Mouse (Mus musculus) lung, embryonic 14.5 days (tissue): ENCODE measurements at regions not wholly inside any gene's neighbourhood (a gene's known extent, or its start where the extent isn't known, plus 50 kb on each side); places are given as distances from the start of the nearest gene placed in this dataset.

Experiments
- ATAC-seq: fragments of 200-750 bp; cut with Nextera tagmentation; 2 replicates; pipeline ENCODE4 v1.8.0; 2017; ENCODE audit warnings: mild to moderate bottlenecking, moderate TSS enrichment, moderate library complexity; ENCODE audit not compliant: insufficient read depth
- DNase-seq: peaks from one replicate; pipeline ENCODE4 v3.0.0-alpha.2; 2015
- H3K27ac ChIP-seq: fragments of 300-500 bp; sonication (generic); 2 replicates; pipeline ENCODE4 v1.5.1; 2014; ENCODE audit warnings: low read depth, mild to moderate bottlenecking, moderate library complexity
- H3K27me3 ChIP-seq: fragments of 300-500 bp; sonication (generic); 2 replicates; pipeline ENCODE4 v1.6.1; 2014; ENCODE audit warnings: low read length, control low read depth; ENCODE audit not compliant: insufficient read depth
- H3K36me3 ChIP-seq: fragments of 300-500 bp; sonication (generic); 2 replicates; pipeline ENCODE4 v1.6.1; 2014; ENCODE audit warnings: control low read depth; ENCODE audit not compliant: insufficient read depth
- H3K4me1 ChIP-seq: fragments of 300-500 bp; sonication (generic); 2 replicates; pipeline ENCODE4 v1.6.1; 2014; ENCODE audit warnings: antibody characterized with exemption, control low read depth; ENCODE audit not compliant: insufficient read depth
- H3K4me2 ChIP-seq: fragments of 300-500 bp; sonication (generic); 2 replicates; pipeline ENCODE4 v1.6.1; 2014; ENCODE audit warnings: mild to moderate bottlenecking
- H3K4me3 ChIP-seq: fragments of 300-500 bp; sonication (generic); 2 replicates; pipeline ENCODE4 v1.5.1; 2014; ENCODE audit warnings: low read depth, low read length
- H3K9ac ChIP-seq: fragments of 300-500 bp; sonication (generic); 2 replicates; pipeline ENCODE4 v1.6.1; 2014
- H3K9me3 ChIP-seq: fragments of 300-500 bp; sonication (generic); 2 replicates; pipeline ENCODE4 v1.6.1; 2016; ENCODE audit warnings: low read depth, low read length, control low read depth
- CTCF ChIP-seq: IDR thresholded peaks from 2 replicates; pipeline ENCODE4 v1.5.1; 2016; ENCODE audit warnings: antibody characterized with exemption, low read depth
- WGBS: fragments of 180-500 bp; shearing (Covaris S2); extraction: QIAGEN DNeasy Blood & Tissue Kit; methylation state at CpG from one replicate; pipeline ENCODE4 v1.1.7; 2014; 5-methylcytosine and 5-hydroxymethylcytosine counted together

DNA sequence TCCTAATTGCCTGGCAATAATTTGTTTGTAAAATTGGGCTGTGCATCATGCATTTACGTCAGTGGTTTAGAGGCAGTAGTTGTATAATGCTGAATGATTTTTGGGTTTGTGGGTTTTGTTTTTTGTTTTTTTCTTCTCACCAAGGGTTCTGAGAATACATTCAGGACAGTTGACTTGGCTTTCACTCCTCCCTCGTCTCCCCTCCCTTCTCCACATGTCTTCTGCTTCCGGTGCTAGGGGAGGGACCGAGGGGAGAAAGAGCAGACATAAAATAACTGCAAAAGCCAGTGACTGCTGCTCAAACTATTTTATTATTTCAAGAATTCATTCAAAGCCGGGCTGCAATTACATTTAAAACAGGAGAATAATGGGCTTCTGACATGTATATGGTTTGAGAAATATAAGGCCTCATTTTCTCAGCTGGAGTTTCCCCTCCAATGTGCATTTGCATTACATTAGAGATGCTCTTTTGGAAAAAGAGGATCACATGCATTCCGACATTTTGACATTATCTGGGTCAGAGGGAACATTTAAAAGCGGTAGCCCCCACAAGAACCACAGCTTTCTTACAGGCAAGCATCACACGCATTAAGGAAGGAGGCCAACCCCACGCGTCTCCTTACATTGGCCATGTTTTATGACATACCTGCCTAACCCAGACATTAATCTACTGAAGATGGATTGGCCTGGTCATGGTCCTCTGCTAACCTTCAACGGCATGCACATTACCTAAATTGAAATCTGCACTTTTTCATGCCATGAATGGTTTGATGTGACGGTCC, 185.3 kb upstream of the Mpdz start:
- Histone ChIP-seq H3K36me3 (no peaks in the 10 kb centered on the region), H3K4me2 (no peak overlapping the region), H3K4me3 (no peak overlapping the region), H3K27me3 (no peaks in the 10 kb centered on the region), H3K9ac (no peak overlapping the region), H3K27ac (no peak overlapping the region), H3K4me1 (no peaks in the 10 kb centered on the region), H3K9me3 (no peaks in the 10 kb centered on the region)
- no peak for ATAC-seq
- DNase-seq: no peak
- TF ChIP-seq CTCF: no peak
- WGBS: 74% methylated on average over 12 of the region's 12 CpGs

DNA sequence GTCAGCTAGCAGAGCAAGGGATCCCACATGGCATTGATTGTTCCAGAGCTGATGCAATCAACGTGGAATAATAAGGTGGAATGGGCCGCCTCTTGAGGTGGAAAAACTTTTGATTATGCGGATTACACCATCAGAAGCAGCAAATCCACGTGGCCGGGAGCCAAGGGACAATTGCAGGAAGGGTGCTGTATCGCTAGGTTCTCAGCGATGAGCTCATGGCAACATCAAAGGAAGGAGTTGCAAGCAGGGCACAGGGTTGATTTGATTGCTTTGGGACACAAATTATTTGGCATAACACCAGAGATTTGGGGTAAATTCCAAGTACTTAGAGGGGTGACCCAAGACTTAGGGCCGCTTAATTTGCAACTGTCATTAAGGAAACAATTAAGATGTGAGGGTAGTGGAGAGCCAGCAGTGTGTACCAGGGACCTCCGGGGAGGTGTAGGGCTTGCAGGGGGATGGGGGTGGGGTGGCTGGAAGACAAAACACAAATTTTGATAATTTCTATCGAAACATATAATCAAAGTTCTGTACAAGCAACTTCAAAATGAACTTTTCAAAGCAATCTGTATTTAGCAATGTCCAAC, 182.8 kb upstream of the Mpdz start:
- Histone ChIP-seq H3K4me2 (no peak overlapping the region), H3K4me3 (no peak overlapping the region), H3K9ac (no peak overlapping the region), H3K9me3 (no peaks in the 10 kb centered on the region), H3K27me3 (no peaks in the 10 kb centered on the region), H3K36me3 (no peaks in the 10 kb centered on the region), H3K4me1 (no peaks in the 10 kb centered on the region), H3K27ac (no peak overlapping the region)
- ATAC-seq (no peak; the same call in 1 of the 2 replicates), DNase-seq (peak; percentile 42)
- no peak for TF ChIP-seq CTCF
- 59% methylated on average over 10 of the region's 10 CpGs for WGBS

DNA sequence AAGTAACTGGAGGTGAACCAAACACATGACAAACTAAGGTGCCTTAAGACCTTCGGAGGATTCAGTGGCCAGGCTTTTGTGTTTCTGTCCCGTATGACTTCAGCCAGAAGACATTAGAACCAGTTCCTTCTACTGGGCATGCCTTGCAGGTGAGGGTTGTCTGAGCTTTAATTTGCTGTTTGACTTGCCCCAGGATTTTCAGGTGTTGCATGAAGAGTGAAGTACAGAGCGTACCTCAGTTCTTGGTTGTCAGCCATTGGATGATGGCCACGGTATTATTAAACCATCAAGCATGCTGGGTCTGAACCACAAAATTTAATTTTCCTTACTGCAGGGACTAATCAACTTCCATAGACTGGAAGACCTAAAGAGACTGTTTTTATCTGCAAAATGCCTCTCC, 181.5 kb upstream of the Mpdz start:
- ATAC-seq (no peak), DNase-seq (no peak)
- Histone ChIP-seq H3K36me3 (no peaks in the 10 kb centered on the region), H3K27ac (no peak overlapping the region), H3K9me3 (no peaks in the 10 kb centered on the region), H3K4me3 (no peak overlapping the region), H3K27me3 (no peaks in the 10 kb centered on the region), H3K9ac (no peak overlapping the region), H3K4me2 (no peak overlapping the region), H3K4me1 (no peaks in the 10 kb centered on the region)
- TF ChIP-seq CTCF: no peak
- 87% methylated on average over 4 of the region's 4 CpGs for WGBS

DNA sequence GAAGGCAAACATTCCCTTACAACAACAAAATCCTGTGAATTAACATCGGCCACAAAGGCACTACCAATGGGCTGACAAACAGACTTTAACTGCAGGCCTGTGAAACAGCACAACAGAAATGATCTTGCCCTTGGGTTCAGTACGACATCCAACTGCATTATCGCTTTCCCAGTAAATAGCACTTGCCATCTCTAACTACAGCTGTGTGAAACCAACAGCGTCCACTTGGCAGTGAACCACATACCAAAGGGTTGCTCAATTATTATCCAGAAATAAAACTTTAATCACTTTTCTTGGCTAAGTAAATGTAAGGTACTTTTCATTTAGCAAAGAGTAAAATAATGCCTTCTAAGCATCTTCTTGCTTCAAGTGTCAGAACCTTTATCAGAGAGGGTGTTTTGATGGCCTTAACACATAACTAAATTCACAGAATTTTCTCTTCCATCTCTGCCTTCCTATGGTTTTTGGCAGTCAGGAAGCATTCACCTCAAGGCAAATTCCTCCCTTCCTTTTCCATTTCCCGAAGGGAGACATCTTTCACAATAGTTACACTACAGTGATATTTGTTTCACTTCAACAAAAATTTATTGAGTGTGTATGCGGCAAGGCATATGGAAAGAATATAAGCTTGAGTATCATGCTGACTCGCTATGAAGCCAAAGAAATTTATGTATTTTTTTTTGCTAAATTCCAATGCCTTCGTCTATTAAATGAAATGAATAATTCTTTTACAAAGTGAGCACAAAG, 178.9 kb upstream of the Mpdz start:
- ATAC-seq: peak; percentile 83
- DNase-seq: peak; percentile 82

DNA sequence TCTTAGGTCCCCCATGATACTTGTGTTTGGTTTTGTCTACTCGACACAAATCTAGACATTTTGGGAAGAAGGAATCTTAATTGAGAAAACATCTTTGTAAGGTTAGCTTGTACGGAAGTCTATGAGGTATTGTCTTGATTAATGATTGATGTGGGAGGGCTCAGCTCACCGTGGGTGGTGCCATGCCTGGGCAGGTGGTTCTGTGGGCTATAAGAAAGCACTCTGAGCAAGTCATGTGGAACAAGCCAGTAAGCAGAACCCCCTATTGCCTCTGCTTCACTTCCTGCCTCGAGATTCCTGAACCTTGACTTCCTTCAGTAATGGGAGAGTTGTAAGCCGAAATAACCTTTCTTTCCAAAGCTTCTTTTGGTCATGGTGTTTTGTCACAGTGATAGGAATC, 174.6 kb upstream of the Mpdz start:
- no peaks in the 10 kb centered on the region for H3K27me3 ChIP-seq
- no peaks in the 10 kb centered on the region for H3K9me3 ChIP-seq
- no peak overlapping the region for H3K9ac ChIP-seq
- 60% methylated on average over 5 of the region's 5 CpGs for WGBS
- no peaks in the 10 kb centered on the region for H3K36me3 ChIP-seq
- H3K4me3 ChIP-seq: no peak overlapping the region
- H3K4me1 ChIP-seq: no peaks in the 10 kb centered on the region
- no peak overlapping the region for H3K27ac ChIP-seq
- no peak for TF ChIP-seq CTCF
- ATAC-seq: no peak
- H3K4me2 ChIP-seq: no peak overlapping the region
- no peak for DNase-seq

More for the DNA sequence above, 178.9 kb upstream of the Mpdz start:
- no peaks in the 10 kb centered on the region for H3K27me3 ChIP-seq
- no peaks in the 10 kb centered on the region for H3K9me3 ChIP-seq
- no peak overlapping the region for H3K4me2 ChIP-seq
- H3K4me3 ChIP-seq: no peak overlapping the region
- H3K4me1 ChIP-seq: no peaks in the 10 kb centered on the region
- TF ChIP-seq CTCF: no peak
- H3K27ac ChIP-seq: peak overlapping the region; percentile 28; the same call in 1 of the 2 replicates
- WGBS: 45% methylated on average over 8 of the region's 8 CpGs
- no peak overlapping the region for H3K9ac ChIP-seq
- no peaks in the 10 kb centered on the region for H3K36me3 ChIP-seq

DNA sequence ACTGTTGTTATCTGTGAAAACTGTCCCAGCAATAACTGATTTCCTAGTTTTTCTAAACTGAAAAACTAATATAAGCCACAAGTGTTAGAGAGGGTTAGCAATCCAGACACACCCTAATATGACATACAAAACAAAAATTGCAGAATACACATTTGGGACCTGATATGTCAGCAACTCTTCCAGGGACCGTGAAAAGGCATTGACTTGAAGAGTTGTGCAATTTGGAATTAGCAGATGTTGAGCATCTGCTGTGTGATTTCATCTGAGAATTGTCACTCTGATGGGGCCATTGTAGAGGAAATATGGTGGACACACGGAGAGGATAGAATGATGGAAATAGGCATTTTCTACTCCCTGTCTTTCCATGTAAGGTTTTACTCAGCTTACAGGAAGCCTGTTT, 168.6 kb upstream of the Mpdz start:
- Histone ChIP-seq H3K4me2 (no peak overlapping the region), H3K4me1 (no peaks in the 10 kb centered on the region), H3K27ac (no peak overlapping the region), H3K4me3 (no peak overlapping the region), H3K9me3 (no peaks in the 10 kb centered on the region), H3K9ac (no peak overlapping the region), H3K36me3 (no peaks in the 10 kb centered on the region), H3K27me3 (no peaks in the 10 kb centered on the region)
- WGBS: 47% methylated on average over 2 of the region's 2 CpGs
- no peak for ATAC-seq
- no peak for TF ChIP-seq CTCF
- no peak for DNase-seq

- no peaks in the 10 kb centered on the region for H3K27me3 ChIP-seq
- 69% methylated on average over 5 of the region's 5 CpGs for WGBS
- ATAC-seq: no peak
These were observed 157.8 kb upstream of the Mpdz start for GRCm38 (mm10) chr4:81600396-81600795.

More at GRCm38 (mm10) chr4:81600396-81600795, 157.8 kb upstream of the Mpdz start:
- no peak for DNase-seq
- no peak for TF ChIP-seq CTCF
- Histone ChIP-seq H3K4me1 (0 out of 2 replicates have a peak, but pooled peaks cover 3% of the 10 kb centered on the region), H3K27ac (no peak overlapping the region), H3K4me2 (no peak overlapping the region), H3K4me3 (no peak overlapping the region), H3K9me3 (no peaks in the 10 kb centered on the region), H3K36me3 (no peaks in the 10 kb centered on the region), H3K9ac (no peak overlapping the region)
